Mouse (Mus musculus) megakaryocyte, embryonic 14.5 days (primary cell): Measurements from ENCODE around the gene Top2b.

Experiments used
- FLI1 ChIP-seq: IDR thresholded peaks from 2 replicates; pipeline ENCODE4 v1.6.1; 2012; ENCODE audit warnings: low read length, inconsistent platforms, mixed read lengths
- GATA1 ChIP-seq: IDR thresholded peaks from 3 replicates; pipeline ENCODE4 v1.6.1; 2012; ENCODE audit warnings: mixed read lengths, low read length, inconsistent platforms, borderline replicate concordance

DNA sequence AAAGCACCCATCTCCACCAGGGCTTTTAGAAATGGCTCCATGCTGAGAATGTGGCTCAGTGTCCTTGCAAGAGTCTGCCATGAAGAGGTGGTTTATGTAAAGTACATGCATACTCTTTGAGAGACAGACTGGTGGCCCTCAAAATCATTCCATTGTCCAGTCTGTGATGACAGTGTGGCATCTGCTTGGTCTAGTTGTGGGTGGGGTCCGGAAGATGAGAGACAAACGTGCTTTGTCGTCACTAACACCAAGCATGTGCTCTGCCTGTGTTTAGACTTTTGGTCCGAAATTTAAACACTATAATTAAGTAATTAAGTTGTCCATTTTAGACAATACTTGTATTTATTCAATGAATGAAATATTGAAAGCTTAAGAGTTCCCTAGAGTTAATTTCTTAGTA is 49.2 kb downstream of the Top2b start:
- TF ChIP-seq GATA1 (no peak), FLI1 (no peak)
